Mouse (Mus musculus): ENCODE measurements at regions not wholly inside any gene's neighbourhood (a gene's known extent, or its start where the extent isn't known, plus 50 kb on each side); places are given as distances from the start of the nearest gene placed in this dataset.

DNA sequence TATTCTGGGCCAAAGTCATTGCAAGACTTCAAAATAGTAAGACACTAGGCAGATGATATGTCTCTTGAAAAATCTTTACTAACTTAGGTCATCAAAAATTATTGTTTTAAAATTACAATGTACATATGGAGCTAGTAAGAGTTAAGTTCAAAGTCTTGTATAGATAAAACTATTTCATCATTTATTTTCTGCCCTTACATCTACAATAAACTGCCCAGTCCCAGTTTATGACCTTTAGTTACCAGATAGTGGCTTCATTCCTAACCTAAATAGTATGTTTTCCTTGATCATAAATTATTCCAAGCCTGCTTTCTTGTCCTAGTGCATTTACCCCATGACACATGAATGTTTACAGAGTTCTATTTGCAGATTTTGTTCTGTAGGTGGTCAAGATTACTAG lies 72.9 kb downstream of the Manea start:
- Histone ChIP-seq H3K4me2 (ENCODE audit: low read length) (no peak overlapping the region), H3K9ac (ENCODE audit: low read depth, low read length) (no peak overlapping the region), H3K9me3 (replicated peaks; ENCODE audit: control insufficient read depth, low read length, poor library complexity, severe bottlenecking) (no peaks in the 10 kb centered on the region), H3K27me3 (ENCODE audit: control insufficient read depth, insufficient read depth, low read depth, low read length) (no peaks in the 10 kb centered on the region), H3K4me3 (ENCODE audit: low read depth, low read length) (no peak overlapping the region), H3K36me3 (ENCODE audit: control insufficient read depth, insufficient read depth, low read length) (no peaks in the 10 kb centered on the region), H3K4me1 (ENCODE audit: control insufficient read depth, insufficient read depth, low read length) (peaks cover 8% of the 10 kb centered on the region; the same call in 1 of the 2 replicates), H3K27ac (ENCODE audit: low read length) (no peak overlapping the region)
- no peak for ATAC-seq

DNA sequence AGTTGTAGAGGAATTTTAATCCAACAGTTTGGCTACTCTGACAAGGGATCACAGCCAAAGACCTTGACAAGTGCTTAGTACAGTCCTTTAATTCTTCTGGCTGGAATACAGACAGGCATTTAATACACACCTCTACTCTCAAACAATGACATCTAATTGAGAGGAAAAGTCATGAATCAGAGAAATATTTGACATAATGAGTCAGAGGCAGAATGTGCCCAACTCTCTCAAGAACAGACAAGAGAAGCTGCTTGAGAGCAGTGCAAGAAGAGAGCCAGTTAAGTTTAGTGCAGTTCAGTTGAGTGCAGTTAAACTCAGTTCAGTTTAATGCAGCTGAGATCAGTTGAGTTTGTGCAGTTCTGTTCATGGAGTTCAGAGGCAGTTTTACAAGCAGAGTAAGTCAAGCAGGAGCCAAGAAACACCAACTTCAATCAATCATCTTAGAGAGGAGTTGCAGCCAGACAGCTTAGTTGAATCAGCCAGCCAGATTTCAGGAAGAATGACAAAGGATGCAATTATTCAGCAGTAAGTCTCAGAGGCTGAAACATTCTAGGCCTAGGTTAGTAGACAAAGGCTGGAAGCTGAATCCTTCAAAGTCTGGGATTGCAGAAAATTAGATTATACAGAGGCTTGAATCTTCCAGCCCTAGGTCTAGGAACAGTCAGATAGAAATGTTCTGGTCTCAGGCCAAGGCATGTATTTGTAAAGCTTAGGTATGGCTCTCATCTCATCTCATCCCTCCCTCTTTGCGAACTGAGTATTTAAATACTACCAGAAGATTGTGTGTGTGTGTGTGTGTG lies 87.3 kb downstream of the Manea start:
- no peak for ATAC-seq
- Histone ChIP-seq H3K36me3 (ENCODE audit: control insufficient read depth, insufficient read depth, low read length) (no peaks in the 10 kb centered on the region), H3K27ac (ENCODE audit: low read length) (no peak overlapping the region), H3K4me1 (ENCODE audit: control insufficient read depth, insufficient read depth, low read length) (no peaks in the 10 kb centered on the region), H3K4me3 (ENCODE audit: low read depth, low read length) (no peak overlapping the region), H3K4me2 (ENCODE audit: low read length) (no peak overlapping the region), H3K9me3 (replicated peaks; ENCODE audit: control insufficient read depth, low read length, poor library complexity, severe bottlenecking) (no peaks in the 10 kb centered on the region), H3K9ac (ENCODE audit: low read depth, low read length) (no peak overlapping the region), H3K27me3 (ENCODE audit: control insufficient read depth, insufficient read depth, low read depth, low read length) (no peaks in the 10 kb centered on the region)
- 73% methylated on average over 1 of the region's 1 CpGs for WGBS

DNA sequence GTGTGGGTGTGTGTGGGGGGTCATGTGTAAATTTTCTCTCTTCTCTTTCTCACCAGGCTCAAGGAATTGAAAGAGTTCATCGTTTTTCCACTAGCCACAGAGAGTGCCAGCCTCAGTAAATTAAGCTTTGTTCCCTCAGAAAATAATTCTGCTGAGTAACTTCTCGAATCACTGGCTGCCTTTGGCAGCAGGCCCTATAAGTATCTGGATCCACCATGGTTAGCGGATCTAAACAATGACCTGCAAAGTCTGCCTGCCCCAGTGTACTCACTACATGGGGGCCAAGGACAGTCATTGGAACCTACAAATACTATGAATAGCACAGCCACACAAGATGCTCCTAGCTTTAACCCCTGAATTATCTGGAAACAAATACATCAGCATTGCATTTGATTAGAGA lies 90.8 kb downstream of the Manea start:
- H3K9me3 ChIP-seq (replicated peaks; ENCODE audit: control insufficient read depth, low read length, poor library complexity, severe bottlenecking): no peaks in the 10 kb centered on the region
- H3K9ac ChIP-seq (ENCODE audit: low read depth, low read length): no peak overlapping the region
- no peak for ATAC-seq
- no peak overlapping the region for H3K4me3 ChIP-seq (ENCODE audit: low read depth, low read length)
- WGBS: 33% methylated on average over 3 of the region's 3 CpGs
- H3K4me1 ChIP-seq (ENCODE audit: control insufficient read depth, insufficient read depth, low read length): no peaks in the 10 kb centered on the region
- H3K27ac ChIP-seq (ENCODE audit: low read length): no peak overlapping the region
- no peak overlapping the region for H3K4me2 ChIP-seq (ENCODE audit: low read length)
- H3K27me3 ChIP-seq (ENCODE audit: control insufficient read depth, insufficient read depth, low read depth, low read length): no peaks in the 10 kb centered on the region
- no peaks in the 10 kb centered on the region for H3K36me3 ChIP-seq (ENCODE audit: control insufficient read depth, insufficient read depth, low read length)

- WGBS: 68% methylated on average over 13 of the region's 13 CpGs
- H3K36me3 ChIP-seq (ENCODE audit: control insufficient read depth, insufficient read depth, low read length): no peaks in the 10 kb centered on the region
- ATAC-seq: peak; percentile 77; the same call in 1 of the 2 replicates
Measured at GRCm38 (mm10) chr4:26247925-26248856, 98.5 kb downstream of the Manea start.

DNA sequence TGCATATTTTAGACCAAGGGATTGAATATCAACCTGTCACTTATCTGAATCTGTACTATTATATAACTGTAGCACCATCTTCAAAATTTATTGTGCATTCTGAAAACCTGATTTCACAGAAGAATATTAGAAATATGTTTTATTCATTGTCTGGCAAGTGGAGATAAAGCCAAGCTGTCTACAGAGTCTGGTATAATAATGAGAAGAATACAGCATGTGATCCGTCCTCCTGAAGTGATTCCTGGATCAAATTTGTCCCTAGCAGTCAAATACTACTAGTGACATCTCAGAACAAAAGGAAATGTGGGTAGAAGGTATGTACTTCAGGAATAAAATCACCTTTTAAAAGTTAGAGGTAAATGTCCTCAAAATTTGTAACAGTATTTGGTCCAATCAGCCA lies 123.4 kb downstream of the Manea start:
- Histone ChIP-seq H3K9me3 (replicated peaks; ENCODE audit: control insufficient read depth, low read length, poor library complexity, severe bottlenecking) (no peaks in the 10 kb centered on the region), H3K27me3 (ENCODE audit: control insufficient read depth, insufficient read depth, low read depth, low read length) (no peaks in the 10 kb centered on the region), H3K36me3 (ENCODE audit: control insufficient read depth, insufficient read depth, low read length) (no peaks in the 10 kb centered on the region), H3K9ac (ENCODE audit: low read depth, low read length) (no peak overlapping the region), H3K27ac (ENCODE audit: low read length) (no peak overlapping the region), H3K4me3 (ENCODE audit: low read depth, low read length) (no peak overlapping the region), H3K4me1 (ENCODE audit: control insufficient read depth, insufficient read depth, low read length) (no peaks in the 10 kb centered on the region), H3K4me2 (ENCODE audit: low read length) (no peak overlapping the region)
- no peak for ATAC-seq
- WGBS: 79% methylated on average over 1 of the region's 1 CpGs

More at GRCm38 (mm10) chr4:26247925-26248856, 98.5 kb downstream of the Manea start:
- H3K4me2 ChIP-seq (ENCODE audit: low read length): no peak overlapping the region
- no peak overlapping the region for H3K9ac ChIP-seq (ENCODE audit: low read depth, low read length)
- H3K27me3 ChIP-seq (ENCODE audit: control insufficient read depth, insufficient read depth, low read depth, low read length): no peaks in the 10 kb centered on the region
- no peak overlapping the region for H3K4me3 ChIP-seq (ENCODE audit: low read depth, low read length)
- no peaks in the 10 kb centered on the region for H3K9me3 ChIP-seq (replicated peaks; ENCODE audit: control insufficient read depth, low read length, poor library complexity, severe bottlenecking)
- H3K4me1 ChIP-seq (ENCODE audit: control insufficient read depth, insufficient read depth, low read length): no peaks in the 10 kb centered on the region
- no peak overlapping the region for H3K27ac ChIP-seq (ENCODE audit: low read length)

All from midbrain, embryonic 16.5 days (tissue).